Mouse (Mus musculus) cortical plate, adult 2 months (tissue): ENCODE measurements around the gene Nol4l.

ENCODE experiments used
- CTCF ChIP-seq: fragments of 200-500 bp; IDR thresholded peaks from 2 replicates; pipeline ENCODE4 v1.5.1; 2011; ENCODE audit warnings: mild to moderate bottlenecking, control low read depth, low read length; ENCODE audit not compliant: insufficient read depth; ENCODE audit errors: extremely low read depth
- POLR2A ChIP-seq: fragments of 200-500 bp; IDR thresholded peaks from 2 replicates; pipeline ENCODE4 v1.6.1; 2011; ENCODE audit warnings: mild to moderate bottlenecking, low read length, control low read depth; ENCODE audit not compliant: insufficient read depth; ENCODE audit errors: extremely low read depth

- TF ChIP-seq CTCF = no peak
- no peak for TF ChIP-seq POLR2A
These were observed 14.3 kb upstream of the Nol4l start for GRCm38 (mm10) chr2:153543911-153544730.
